Mouse (Mus musculus) embryonic facial prominence, embryonic 14.5 days (tissue): ENCODE data around the gene Smim7. TPM values are rescaled to one million over a fixed set of nuclear protein-coding genes. Genes with fewer than 3 reads are reported as not detected.

ENCODE experiments used
- ATAC-seq: fragments of 200-750 bp; cut with Nextera tagmentation; 2 replicates; pipeline ENCODE4 v1.8.0; 2017; ENCODE audit warnings: low read depth, moderate number of reproducible peaks, moderate TSS enrichment
- DNase-seq: peaks from one replicate; pipeline ENCODE4 v3.0.0-alpha.2; 2015; ENCODE audit warnings: low spot score
- H3K27ac ChIP-seq: fragments of 300-500 bp; sonication (generic); replicated peaks from 2 replicates; pipeline ENCODE4 v1.5.1; 2014; ENCODE audit warnings: low read depth, mild to moderate bottlenecking, low read length, moderate library complexity
- H3K27me3 ChIP-seq: fragments of 300-500 bp; sonication (generic); replicated peaks from 2 replicates; pipeline ENCODE4 v1.6.1; 2014; ENCODE audit warnings: low read length; ENCODE audit not compliant: control insufficient read depth, insufficient read depth
- H3K36me3 ChIP-seq: fragments of 300-500 bp; sonication (generic); 2 replicates; pipeline ENCODE4 v1.6.1; 2014; ENCODE audit warnings: low read length, mixed read lengths; ENCODE audit not compliant: control insufficient read depth, insufficient read depth
- H3K4me1 ChIP-seq: fragments of 300-500 bp; sonication (generic); 2 replicates; pipeline ENCODE4 v1.6.1; 2014; ENCODE audit warnings: antibody characterized with exemption, low read length; ENCODE audit not compliant: control insufficient read depth, insufficient read depth
- H3K4me2 ChIP-seq: fragments of 300-500 bp; sonication (generic); 2 replicates; pipeline ENCODE4 v1.6.1; 2014; ENCODE audit warnings: low read depth, mild to moderate bottlenecking, low read length, moderate library complexity, mixed read lengths
- H3K4me3 ChIP-seq: fragments of 300-500 bp; sonication (generic); 2 replicates; pipeline ENCODE4 v1.5.1; 2014; ENCODE audit warnings: low read depth, mild to moderate bottlenecking, low read length
- H3K9ac ChIP-seq: fragments of 300-500 bp; sonication (generic); 2 replicates; pipeline ENCODE4 v1.6.1; 2014; ENCODE audit warnings: low read depth, mild to moderate bottlenecking, low read length, moderate library complexity, mixed read lengths
- H3K9me3 ChIP-seq: fragments of 300-500 bp; sonication (generic); 2 replicates; pipeline ENCODE4 v1.6.1; 2016; ENCODE audit warnings: low read length; ENCODE audit not compliant: control insufficient read depth
- WGBS: fragments of 180-500 bp; shearing (Covaris S2); extraction: QIAGEN DNeasy Blood & Tissue Kit; methylation state at CpG from one replicate; pipeline ENCODE4 v1.1.7; 2014; 5-methylcytosine and 5-hydroxymethylcytosine counted together
- polyA plus RNA-seq: library from polyadenylated mRNA; unstranded; fragments of >200 nt; fragmentation: Nextera tagmentation; extraction: Ambion mirVana; gene quantifications from 2 replicates; pipeline ENCODE4 v1.2.1, GENCODE M21; 2014

The Smim7 gene
- polyA plus RNA-seq, 1 experiment from 2014 or later: 100 TPM

- H3K4me2 ChIP-seq: no peak overlapping the region
- no peak overlapping the region for H3K4me3 ChIP-seq
- DNase-seq (peak; percentile 69), ATAC-seq (no peak)
- WGBS: 62% methylated on average over 1 of the region's 1 CpGs
- no peak overlapping the region for H3K9ac ChIP-seq
- no peaks in the 10 kb centered on the region for H3K36me3 ChIP-seq
- H3K27me3 ChIP-seq: no peaks in the 10 kb centered on the region
- H3K27ac ChIP-seq: no peak overlapping the region
- H3K4me1 ChIP-seq: no peaks in the 10 kb centered on the region
- no peaks in the 10 kb centered on the region for H3K9me3 ChIP-seq
Measured at GRCm38 (mm10) chr8:72577941-72578340, 7.1 kb upstream of the Smim7 start.

DNA sequence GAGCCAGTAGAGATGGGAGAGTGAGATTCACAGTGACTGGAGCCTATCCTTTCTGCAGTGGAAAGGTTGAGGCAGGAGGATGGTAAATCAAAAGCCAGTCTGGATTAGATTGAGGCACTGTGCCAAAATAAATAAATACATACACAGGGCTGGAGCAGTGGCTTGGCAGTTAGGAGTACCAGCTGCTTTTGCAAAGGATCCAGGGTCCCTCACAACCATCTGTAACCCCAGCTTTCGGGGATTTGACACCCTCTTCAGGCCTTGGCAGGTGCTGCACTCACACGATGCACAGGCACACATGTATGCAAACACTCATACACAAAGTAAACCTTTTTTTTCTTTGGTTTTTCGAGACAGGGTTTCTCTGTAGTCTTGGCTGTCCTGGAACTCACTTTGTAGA is 6.4 kb upstream of the Smim7 start:
- Histone ChIP-seq H3K9ac (no peak overlapping the region), H3K27me3 (no peaks in the 10 kb centered on the region), H3K9me3 (no peaks in the 10 kb centered on the region), H3K36me3 (no peaks in the 10 kb centered on the region), H3K4me3 (no peak overlapping the region), H3K4me2 (no peak overlapping the region), H3K27ac (no peak overlapping the region), H3K4me1 (peaks cover 4% of the 10 kb centered on the region; the same call in 1 of the 2 replicates)
- no peak for DNase-seq
- no peak for ATAC-seq
- 76% methylated on average over 3 of the region's 3 CpGs for WGBS

GRCm38 (mm10) chr8:72575915-72576314 is 5.0 kb upstream of the Smim7 start:
- Histone ChIP-seq H3K36me3 (no peaks in the 10 kb centered on the region), H3K4me3 (no peak overlapping the region), H3K4me1 (peaks cover 4% of the 10 kb centered on the region; the same call in 1 of the 2 replicates), H3K27me3 (no peaks in the 10 kb centered on the region), H3K9me3 (no peaks in the 10 kb centered on the region), H3K27ac (no peak overlapping the region), H3K9ac (no peak overlapping the region), H3K4me2 (no peak overlapping the region)
- ATAC-seq (no peak), DNase-seq (no peak)
- WGBS: 92% methylated on average over 6 of the region's 6 CpGs

GRCm38 (mm10) chr8:72573450-72573849 is 2.6 kb upstream of the Smim7 start:
- 74% methylated on average over 6 of the region's 6 CpGs for WGBS
- H3K4me2 ChIP-seq: peak overlapping the region; percentile 73
- no peaks in the 10 kb centered on the region for H3K9me3 ChIP-seq
- no peak overlapping the region for H3K4me3 ChIP-seq
- peaks cover 8% of the 10 kb centered on the region for H3K4me1 ChIP-seq
- DNase-seq: peak; percentile 44
- H3K27me3 ChIP-seq: no peaks in the 10 kb centered on the region
- peaks cover 13% of the 10 kb centered on the region for H3K36me3 ChIP-seq
- ATAC-seq: no peak
- no peak overlapping the region for H3K27ac ChIP-seq
- H3K9ac ChIP-seq: no peak overlapping the region

GRCm38 (mm10) chr8:72572507-72572906 is 1.6 kb upstream of the Smim7 start:
- Histone ChIP-seq H3K9me3 (no peaks in the 10 kb centered on the region), H3K36me3 (peaks cover 22% of the 10 kb centered on the region), H3K27ac (no peak overlapping the region; the same call in 1 of the 2 replicates), H3K27me3 (no peaks in the 10 kb centered on the region), H3K4me2 (peak overlapping the region; percentile 73), H3K4me3 (peak overlapping the region; percentile 70), H3K4me1 (peaks cover 8% of the 10 kb centered on the region), H3K9ac (peak overlapping the region; percentile 80)
- WGBS: 9% methylated on average over 10 of the region's 10 CpGs
- DNase-seq (no peak), ATAC-seq (no peak)

DNA sequence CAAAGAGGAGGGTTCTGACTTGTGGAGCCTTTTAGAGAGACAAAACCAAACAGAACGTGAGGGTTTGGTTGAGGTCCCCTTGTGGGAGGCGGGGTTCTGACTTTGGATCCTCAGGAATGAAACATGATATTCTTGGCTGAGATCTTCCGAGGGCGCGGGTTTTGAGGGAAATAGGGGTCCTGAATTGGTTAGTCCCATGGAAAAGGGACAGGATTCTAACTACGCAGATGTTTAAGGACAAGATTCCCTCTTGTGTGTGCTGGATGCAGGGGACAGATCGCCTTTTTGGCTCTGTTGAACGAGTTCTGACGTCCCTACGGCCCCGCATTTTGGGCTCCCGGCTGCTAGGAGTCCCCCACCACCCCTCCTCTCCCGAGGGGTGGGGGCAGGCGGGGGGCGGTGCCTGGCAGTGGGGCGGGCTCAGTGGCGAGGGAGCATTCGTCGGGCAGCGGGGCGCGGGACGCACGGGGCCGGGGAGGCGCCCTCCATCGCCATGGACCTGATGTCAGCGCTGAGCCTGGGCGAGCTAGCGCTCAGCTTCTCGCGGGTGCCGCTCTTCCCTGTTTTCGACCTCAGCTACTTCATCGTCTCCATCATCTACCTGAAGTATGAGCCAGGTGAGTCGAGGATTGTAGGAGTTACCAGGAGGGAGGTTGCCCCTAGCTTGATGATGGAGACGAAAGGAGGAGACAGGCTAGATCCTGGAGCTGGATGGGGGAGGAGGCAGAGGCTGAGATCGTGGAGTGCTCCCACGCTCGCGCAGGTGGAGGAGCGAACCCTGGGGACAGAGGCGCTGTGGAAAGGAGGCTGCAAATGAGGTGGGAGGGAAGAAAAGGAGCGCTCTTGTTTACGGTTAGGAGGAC is 954 bp upstream of the Smim7 start, which contains the start of gene Tmem38a:
Gene Tmem38a (plus strand): TSS at position 445 of the 863 bp plus-strand sequence.
- peak within 1 kb of the TSS; percentile 70 for H3K4me3 ChIP-seq
- WGBS: under 1% methylated on average over 36 of the region's 45 CpGs
- ATAC-seq: peak; percentile 30

GRCm38 (mm10) chr8:72565970-72566369 is 4.9 kb downstream of the Smim7 start:
- ATAC-seq: no peak
- H3K9me3 ChIP-seq: no peaks in the 10 kb centered on the region
- no peak overlapping the region for H3K9ac ChIP-seq
- no peaks in the 10 kb centered on the region for H3K27me3 ChIP-seq
- no peak overlapping the region for H3K4me2 ChIP-seq
- DNase-seq: no peak
- H3K4me3 ChIP-seq: no peak overlapping the region
- no peak overlapping the region for H3K27ac ChIP-seq
- H3K36me3 ChIP-seq: peaks cover 63% of the 10 kb centered on the region
- H3K4me1 ChIP-seq: peaks cover 4% of the 10 kb centered on the region
- 96% methylated on average over 2 of the region's 2 CpGs for WGBS

More for the DNA sequence above, 954 bp upstream of the Smim7 start, which contains the start of gene Tmem38a:
- H3K36me3 ChIP-seq: peaks cover 29% of the 10 kb centered on the region
- peak within 1 kb of the TSS; percentile 73 for H3K4me2 ChIP-seq
- H3K4me1 ChIP-seq: peaks cover 8% of the 10 kb centered on the region
- H3K27ac ChIP-seq: peak within 1 kb of the TSS; percentile 95
- peak; percentile 84 for DNase-seq
- H3K27me3 ChIP-seq: no peaks in the 10 kb centered on the region
- no peaks in the 10 kb centered on the region for H3K9me3 ChIP-seq
- H3K9ac ChIP-seq: peak within 1 kb of the TSS; percentile 80

GRCm38 (mm10) chr8:72561111-72561689 is 9.7 kb downstream of the Smim7 start:
- 68% methylated on average over 1 of the region's 1 CpGs for WGBS

More at GRCm38 (mm10) chr8:72561111-72561689, 9.7 kb downstream of the Smim7 start:
- ATAC-seq: no peak
- no peaks in the 10 kb centered on the region for H3K9me3 ChIP-seq
- no peaks in the 10 kb centered on the region for H3K27me3 ChIP-seq
- H3K36me3 ChIP-seq: peaks cover 50% of the 10 kb centered on the region
- no peaks in the 10 kb centered on the region for H3K4me1 ChIP-seq
- no peak overlapping the region for H3K9ac ChIP-seq
- H3K27ac ChIP-seq: no peak overlapping the region
- no peak overlapping the region for H3K4me2 ChIP-seq
- no peak for DNase-seq
- H3K4me3 ChIP-seq: no peak overlapping the region
